Mouse (Mus musculus): ENCODE data around the gene 1700003E16Rik. TPM values are rescaled to one million over a fixed set of nuclear protein-coding genes. Genes with fewer than 3 reads are reported as not detected.

Gene 1700003E16Rik
- polyA plus RNA-seq, 1 experiment from 2014 or later: 2.1 TPM

DNA sequence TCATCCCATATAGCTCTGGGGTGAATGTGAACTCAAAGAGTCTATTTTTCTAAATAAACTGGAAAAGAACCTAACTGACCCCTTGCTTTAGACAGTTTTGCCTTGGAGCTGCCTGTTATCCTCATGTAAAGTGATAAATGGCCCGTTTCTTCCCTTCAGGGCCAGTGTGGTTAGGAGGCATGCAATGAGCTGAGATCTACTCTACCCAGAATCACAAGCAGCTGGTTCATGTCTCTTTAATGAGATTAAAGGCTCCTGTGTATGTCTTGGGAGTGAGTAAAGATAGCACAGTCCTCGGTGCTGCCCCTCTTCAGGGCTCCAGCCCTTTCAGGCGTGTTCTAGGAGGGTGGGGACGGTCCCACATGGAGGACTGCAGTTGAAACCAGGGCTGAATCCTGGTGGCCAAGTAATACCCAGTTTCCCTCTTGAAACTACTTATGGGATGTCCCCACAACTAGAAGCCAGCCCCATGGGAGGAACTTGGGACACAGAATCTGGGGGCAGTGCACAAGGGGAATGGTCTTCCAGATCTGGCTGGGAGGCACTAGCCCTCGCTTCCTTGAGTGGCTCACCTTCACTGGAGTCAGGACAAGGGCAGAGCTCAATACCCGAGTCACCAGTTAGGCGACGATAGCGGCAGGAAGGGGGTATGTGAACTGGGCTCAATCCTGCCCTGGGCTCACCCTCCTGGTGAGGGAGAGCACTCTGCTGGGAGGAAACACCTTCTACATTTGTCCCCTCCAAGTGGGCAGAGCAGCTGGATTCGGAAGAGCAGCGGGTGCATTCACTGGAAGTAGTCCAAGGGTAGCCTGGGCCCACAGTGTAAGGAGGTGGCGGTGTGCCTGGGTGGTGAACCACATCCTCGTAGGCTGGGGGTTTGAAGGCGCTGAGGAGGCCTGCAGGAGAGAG, 37.1 kb upstream of the 1700003E16Rik start:
- Histone ChIP-seq H3K27me3 (replicated peaks; ENCODE audit: low read depth, poor library complexity, severe bottlenecking) (no peaks in the 10 kb centered on the region), H3K27ac (replicated peaks) (peak overlapping the region; percentile 99), H3K9me3 (no peaks in the 10 kb centered on the region), H3K4me3 (peak overlapping the region; percentile 83; the same call in 1 of the 2 replicates), H3K4me1 (peaks cover 81% of the 10 kb centered on the region), H3K36me3 (replicated peaks) (peaks cover 41% of the 10 kb centered on the region)
- DNase-seq (ENCODE audit: low spot score): no peak
- 85% methylated on average over 14 of the region's 14 CpGs for WGBS

DNA sequence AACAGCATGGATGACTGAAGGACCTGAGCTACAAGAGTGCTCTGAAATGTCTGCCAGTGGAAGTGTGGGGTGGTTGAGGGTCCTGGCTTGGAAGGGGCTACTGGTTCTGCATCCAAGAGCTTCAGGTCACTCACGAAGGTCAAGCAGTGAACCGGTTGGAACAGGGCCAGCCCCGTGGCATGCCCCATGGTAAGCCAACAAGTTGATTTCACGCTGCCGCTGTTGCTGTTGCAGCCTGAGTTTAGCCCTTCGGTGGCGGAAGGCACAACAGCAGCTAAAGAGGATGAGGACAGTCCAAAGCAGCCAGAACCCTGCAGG, 36.5 kb upstream of the 1700003E16Rik start:
- Histone ChIP-seq H3K27me3 (replicated peaks; ENCODE audit: low read depth, poor library complexity, severe bottlenecking) (no peaks in the 10 kb centered on the region), H3K4me3 (peak overlapping the region; percentile 83), H3K27ac (replicated peaks) (peak overlapping the region; percentile 99), H3K9me3 (no peaks in the 10 kb centered on the region), H3K36me3 (replicated peaks) (peaks cover 41% of the 10 kb centered on the region), H3K4me1 (peaks cover 83% of the 10 kb centered on the region)
- DNase-seq (ENCODE audit: low spot score): peak; percentile 18
- 78% methylated on average over 7 of the region's 7 CpGs for WGBS

DNA sequence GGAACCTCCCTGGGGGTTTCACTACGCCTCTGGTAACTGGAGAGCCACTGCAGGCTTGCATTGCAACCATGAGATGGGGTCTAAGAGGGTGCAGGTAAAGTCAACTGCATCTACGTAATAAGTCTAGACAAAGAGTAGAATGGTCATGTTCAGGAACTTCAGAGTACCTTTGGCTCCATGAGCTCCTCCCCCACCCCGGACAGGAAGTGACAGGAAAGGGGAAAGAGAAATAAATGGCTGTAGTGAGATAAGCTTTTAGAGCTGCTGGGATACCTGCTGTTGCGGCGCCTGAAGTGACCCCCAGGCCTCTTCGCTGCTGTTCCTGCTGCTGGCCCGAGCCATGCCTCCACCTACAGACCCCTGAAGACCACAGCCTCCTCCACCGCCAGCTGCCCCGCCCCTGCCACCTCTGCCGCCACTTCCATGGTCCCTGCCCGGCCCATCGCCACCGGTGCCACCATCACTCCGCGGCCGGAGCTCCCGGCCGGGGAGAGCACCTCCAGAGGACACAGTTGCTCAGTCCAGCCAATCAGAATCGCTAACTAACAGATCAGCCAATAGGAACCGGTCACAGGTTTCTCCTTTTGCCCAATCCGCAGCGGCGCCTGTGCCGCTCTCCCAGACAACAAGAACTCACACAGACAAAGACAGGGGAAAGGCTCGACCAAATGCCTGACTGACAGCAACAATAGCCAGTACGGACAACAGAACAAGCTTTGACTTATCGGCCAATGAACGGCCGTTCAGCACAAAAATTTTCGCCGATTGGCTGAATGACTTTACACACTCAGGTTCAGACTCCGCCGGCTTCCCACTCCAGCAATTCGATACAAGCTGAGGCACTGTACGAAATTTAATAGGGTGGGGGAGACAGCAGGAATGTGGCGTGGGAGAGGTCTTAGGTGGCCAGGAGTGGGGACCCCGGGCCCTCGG, 35.0 kb upstream of the 1700003E16Rik start, which contains the start of gene Wbp1:
Wbp1 (minus strand) TSS at position 630 of the 933 bp plus-strand sequence.
- Histone ChIP-seq H3K9me3 (no peaks in the 10 kb centered on the region), H3K4me3 (peak within 1 kb of the TSS; percentile 83), H3K4me1 (peaks cover 81% of the 10 kb centered on the region), H3K27me3 (replicated peaks; ENCODE audit: low read depth, poor library complexity, severe bottlenecking) (no peaks in the 10 kb centered on the region), H3K36me3 (replicated peaks) (peaks cover 41% of the 10 kb centered on the region), H3K27ac (replicated peaks) (peak within 1 kb of the TSS; percentile 99)
- DNase-seq (ENCODE audit: low spot score): peak; percentile 96
- under 1% methylated on average over 38 of the region's 38 CpGs for WGBS

DNA sequence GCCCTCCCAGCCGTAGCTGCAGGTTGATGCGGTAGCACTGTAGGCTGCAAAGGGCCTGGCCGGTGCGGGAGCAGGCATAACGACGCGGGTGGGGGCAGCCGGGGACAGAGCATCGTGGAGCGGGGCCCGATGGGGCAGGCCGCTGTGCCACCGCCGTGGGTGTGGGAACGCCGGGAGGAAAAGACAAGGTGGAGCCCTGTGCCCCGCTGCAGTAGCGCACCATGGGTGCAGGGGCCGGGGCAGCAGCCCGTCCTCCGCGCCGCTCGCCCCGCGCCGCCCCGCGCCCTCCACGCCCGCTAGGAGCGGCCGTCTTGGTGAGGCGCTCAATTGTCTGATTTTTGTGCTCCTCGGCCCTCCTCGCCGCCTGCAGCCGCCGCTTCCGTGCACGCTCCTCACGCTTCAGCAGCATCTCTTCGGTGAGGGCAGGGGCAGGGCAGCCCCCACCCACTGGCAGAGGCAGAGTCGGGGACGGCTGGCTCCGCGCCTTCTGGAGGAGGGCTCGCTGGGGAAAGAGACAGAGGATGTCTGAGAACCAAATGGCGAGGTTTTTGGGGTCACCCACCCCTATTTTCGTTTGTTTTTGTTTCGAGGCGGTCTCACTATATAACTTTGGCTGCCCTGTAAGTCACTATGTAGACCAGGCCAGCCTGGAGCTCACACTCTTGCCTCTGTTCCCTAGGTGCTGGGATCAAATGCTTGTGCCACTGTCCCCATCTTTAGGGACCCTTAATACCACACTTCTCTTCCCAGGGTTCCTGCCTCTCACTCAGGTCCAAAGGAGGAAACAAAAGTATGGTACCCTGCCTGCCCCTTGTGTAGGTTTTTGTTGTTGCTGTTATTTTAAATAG, 34.1 kb upstream of the 1700003E16Rik start:
- no peaks in the 10 kb centered on the region for H3K27me3 ChIP-seq (replicated peaks; ENCODE audit: low read depth, poor library complexity, severe bottlenecking)
- WGBS: 2% methylated on average over 52 of the region's 52 CpGs
- peak overlapping the region; percentile 99 for H3K27ac ChIP-seq (replicated peaks)
- peaks cover 72% of the 10 kb centered on the region for H3K4me1 ChIP-seq
- no peaks in the 10 kb centered on the region for H3K9me3 ChIP-seq
- no peak for DNase-seq (ENCODE audit: low spot score)
- H3K36me3 ChIP-seq (replicated peaks): peaks cover 34% of the 10 kb centered on the region
- H3K4me3 ChIP-seq: peak overlapping the region; percentile 83

DNA sequence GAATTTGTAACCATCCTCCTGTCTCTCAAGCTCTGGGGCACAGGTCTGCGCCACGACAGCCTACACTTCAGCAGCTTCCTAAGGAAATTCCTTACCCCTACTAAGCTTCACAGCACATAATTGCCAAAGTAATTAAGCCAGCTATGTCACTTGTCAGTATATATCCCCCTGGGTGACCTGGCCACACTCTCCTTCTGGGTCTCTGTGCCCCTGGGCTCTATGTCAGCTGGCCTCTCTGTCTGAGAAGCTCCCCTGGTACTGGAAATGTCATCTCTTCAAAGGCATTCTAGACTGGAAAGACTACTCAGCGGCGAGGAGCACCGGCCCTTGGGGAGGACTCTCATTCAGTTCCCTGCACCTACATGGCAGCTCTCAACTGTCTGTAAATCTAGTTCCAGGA, 33.2 kb upstream of the 1700003E16Rik start:
- peak overlapping the region; percentile 83 for H3K4me3 ChIP-seq
- no peaks in the 10 kb centered on the region for H3K9me3 ChIP-seq
- peak overlapping the region; percentile 99; the same call in 1 of the 2 replicates for H3K27ac ChIP-seq (replicated peaks)
- H3K36me3 ChIP-seq (replicated peaks): peaks cover 26% of the 10 kb centered on the region
- no peaks in the 10 kb centered on the region for H3K27me3 ChIP-seq (replicated peaks; ENCODE audit: low read depth, poor library complexity, severe bottlenecking)
- no peak for DNase-seq (ENCODE audit: low spot score)
- H3K4me1 ChIP-seq: peaks cover 63% of the 10 kb centered on the region
- 79% methylated on average over 5 of the region's 5 CpGs for WGBS

DNA sequence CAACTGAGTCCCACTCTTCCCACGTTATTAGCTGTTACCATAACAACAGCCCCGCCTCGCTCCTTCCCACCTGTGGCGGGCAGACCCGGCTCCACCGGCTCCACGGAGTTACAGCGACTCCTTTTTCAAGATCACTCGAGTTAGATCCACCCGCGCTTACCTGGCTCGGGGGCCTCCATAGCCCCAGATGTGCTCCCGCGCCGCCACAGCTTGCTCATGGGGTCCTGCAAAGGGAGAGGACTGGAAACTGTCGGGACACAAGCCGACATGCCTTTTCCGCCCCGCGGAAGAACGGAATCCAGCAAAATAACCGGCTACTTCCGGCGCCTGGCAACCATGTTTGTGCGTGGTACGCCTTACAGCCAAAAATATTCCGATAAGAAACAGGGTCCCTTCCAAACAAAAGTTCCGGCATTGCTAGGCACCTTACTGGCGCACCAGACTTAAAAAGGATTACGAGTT, 31.3 kb upstream of the 1700003E16Rik start:
- no peaks in the 10 kb centered on the region for H3K27me3 ChIP-seq (replicated peaks; ENCODE audit: low read depth, poor library complexity, severe bottlenecking)
- WGBS: under 1% methylated on average over 30 of the region's 30 CpGs
- H3K27ac ChIP-seq (replicated peaks): peak overlapping the region; percentile 88
- H3K4me1 ChIP-seq: peaks cover 47% of the 10 kb centered on the region
- DNase-seq (ENCODE audit: low spot score): peak; percentile 93
- H3K36me3 ChIP-seq (replicated peaks): peaks cover 6% of the 10 kb centered on the region
- H3K9me3 ChIP-seq: no peaks in the 10 kb centered on the region
- H3K4me3 ChIP-seq: peak overlapping the region; percentile 83

DNA sequence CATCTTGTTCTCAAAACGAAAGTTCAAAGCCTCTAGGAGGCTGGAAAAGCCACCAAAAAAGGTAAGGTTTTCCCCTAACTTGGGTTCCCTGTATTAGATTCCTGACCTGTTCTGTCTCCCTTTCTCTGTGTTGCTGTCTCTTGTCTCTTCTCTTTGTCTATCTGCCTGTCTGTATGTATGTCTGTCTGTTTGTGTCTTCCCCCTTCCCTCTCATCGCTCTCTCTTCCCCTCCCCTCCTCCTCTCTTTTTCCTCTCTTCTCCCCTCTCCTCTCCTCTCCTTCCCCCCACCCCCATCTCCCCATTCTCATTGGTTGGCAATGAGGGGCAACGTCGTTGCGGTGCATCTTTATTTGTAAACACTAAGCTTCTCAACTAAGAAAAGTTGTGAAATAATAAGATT, 30.9 kb upstream of the 1700003E16Rik start, which contains the start of gene Ino80b:
Ino80b (minus strand) TSS at position 101 of the 400 bp plus-strand sequence.
- Histone ChIP-seq H3K27me3 (replicated peaks; ENCODE audit: low read depth, poor library complexity, severe bottlenecking) (no peaks in the 10 kb centered on the region), H3K27ac (replicated peaks) (peak within 1 kb of the TSS; percentile 88), H3K9me3 (no peaks in the 10 kb centered on the region), H3K4me3 (peak within 1 kb of the TSS; percentile 83), H3K4me1 (peaks cover 42% of the 10 kb centered on the region), H3K36me3 (replicated peaks) (0 out of 2 replicates have a peak, but pooled peaks cover 3% of the 10 kb centered on the region)
- WGBS: 28% methylated on average over 5 of the region's 5 CpGs
- no peak for DNase-seq (ENCODE audit: low spot score)

DNA sequence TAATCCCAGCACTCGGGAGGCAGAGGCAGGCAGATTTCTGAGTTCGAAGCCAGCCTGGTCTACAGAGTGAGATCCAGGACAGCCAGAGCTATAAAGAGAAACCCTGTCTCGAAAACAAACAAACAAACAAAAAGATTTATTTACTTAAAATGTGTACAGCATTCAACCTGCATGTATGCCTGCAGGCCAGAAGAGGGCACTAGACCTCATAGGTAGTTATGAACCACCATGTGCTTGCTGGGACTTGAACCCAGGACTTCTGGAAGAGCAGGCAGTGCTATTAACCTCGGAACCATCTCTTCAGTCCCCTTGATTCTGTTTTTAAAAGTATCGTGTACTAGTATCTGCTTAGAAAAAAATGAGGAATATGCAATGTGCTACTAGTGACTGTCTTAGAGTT, 28.8 kb upstream of the 1700003E16Rik start:
- DNase-seq (ENCODE audit: low spot score): no peak
- 0 out of 2 replicates have a peak, but pooled peaks cover 3% of the 10 kb centered on the region for H3K36me3 ChIP-seq (replicated peaks)
- WGBS: 96% methylated on average over 5 of the region's 5 CpGs

DNA sequence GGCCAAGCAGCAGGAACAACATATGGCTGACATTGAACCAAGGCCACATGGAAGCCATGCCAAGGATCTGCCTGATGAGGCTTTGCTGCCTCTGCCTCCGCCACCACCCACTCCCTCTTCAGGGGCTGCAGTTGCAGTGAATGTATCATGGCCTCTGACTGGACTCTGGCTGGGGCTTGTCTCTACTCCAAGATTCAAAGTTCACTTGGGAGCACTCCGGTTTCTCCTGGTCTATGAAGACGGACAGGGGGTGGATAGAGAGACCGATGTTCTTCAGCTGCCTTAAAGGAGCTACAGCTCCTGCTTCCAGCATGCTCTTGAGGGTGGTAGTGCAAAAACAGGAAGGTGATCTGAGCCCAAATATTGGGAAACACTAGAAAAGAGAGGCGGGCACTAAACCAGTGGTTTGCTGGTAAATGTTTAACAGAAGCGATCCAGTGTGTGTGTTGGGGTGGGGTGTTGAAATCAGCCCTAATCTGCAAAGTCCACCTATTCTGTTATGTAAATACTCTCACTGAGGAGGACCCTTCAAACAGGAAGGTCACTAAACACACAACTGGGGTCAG, 24.7 kb upstream of the 1700003E16Rik start:
- H3K4me3 ChIP-seq: no peak overlapping the region
- H3K27me3 ChIP-seq (replicated peaks; ENCODE audit: low read depth, poor library complexity, severe bottlenecking): peaks cover 14% of the 10 kb centered on the region
- H3K36me3 ChIP-seq (replicated peaks): no peaks in the 10 kb centered on the region; the same call in 1 of the 2 replicates
- no peak overlapping the region for H3K27ac ChIP-seq (replicated peaks)
- WGBS: 84% methylated on average over 6 of the region's 6 CpGs
- H3K9me3 ChIP-seq: no peaks in the 10 kb centered on the region
- H3K4me1 ChIP-seq: peaks cover 30% of the 10 kb centered on the region
- DNase-seq (ENCODE audit: low spot score): no peak

More for the DNA sequence above, 28.8 kb upstream of the 1700003E16Rik start:
- Histone ChIP-seq H3K27ac (replicated peaks) (no peak overlapping the region), H3K4me1 (peaks cover 29% of the 10 kb centered on the region), H3K27me3 (replicated peaks; ENCODE audit: low read depth, poor library complexity, severe bottlenecking) (no peaks in the 10 kb centered on the region), H3K9me3 (no peaks in the 10 kb centered on the region), H3K4me3 (no peak overlapping the region)

DNA sequence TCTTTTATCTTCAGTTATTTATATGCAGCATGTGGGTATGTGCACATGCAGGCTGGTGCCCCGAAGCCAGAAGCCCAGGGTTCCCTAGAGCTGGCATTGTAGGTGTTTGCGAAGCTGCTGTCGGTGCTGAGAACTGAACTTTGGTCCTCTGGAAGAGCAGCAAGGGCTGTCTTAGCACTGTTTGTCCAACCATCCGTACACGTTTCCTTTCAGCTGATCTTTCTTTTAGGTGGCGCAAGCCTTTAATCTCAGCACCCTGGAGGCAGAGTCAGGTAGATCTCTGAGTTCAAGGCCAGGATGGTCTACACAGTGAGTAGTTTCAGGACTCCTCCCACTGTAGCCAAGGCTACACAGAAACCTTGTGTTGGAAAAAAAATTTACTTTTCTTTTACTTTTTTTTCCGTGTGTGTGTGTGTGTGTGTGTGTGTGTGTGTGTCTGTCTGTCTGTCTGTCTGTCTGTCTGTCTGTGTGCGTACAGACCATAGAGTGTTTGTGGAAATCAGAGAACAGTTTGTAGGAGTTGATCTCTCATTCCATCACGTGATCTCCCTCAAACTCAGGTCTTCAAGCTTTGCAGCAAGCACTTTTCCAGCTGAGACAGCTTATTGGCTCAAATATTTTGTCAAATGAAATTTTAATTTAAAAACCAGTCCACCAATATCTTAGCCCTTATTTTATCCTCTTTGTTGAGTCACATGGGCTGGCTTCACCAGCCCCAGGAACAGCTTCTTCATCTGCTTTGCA, 23.9 kb upstream of the 1700003E16Rik start:
- H3K27ac ChIP-seq (replicated peaks): no peak overlapping the region
- 92% methylated on average over 9 of the region's 9 CpGs for WGBS
- H3K9me3 ChIP-seq: no peaks in the 10 kb centered on the region
- peaks cover 14% of the 10 kb centered on the region for H3K27me3 ChIP-seq (replicated peaks; ENCODE audit: low read depth, poor library complexity, severe bottlenecking)
- no peak for DNase-seq (ENCODE audit: low spot score)
- peaks cover 38% of the 10 kb centered on the region for H3K4me1 ChIP-seq
- no peak overlapping the region for H3K4me3 ChIP-seq
- no peaks in the 10 kb centered on the region; the same call in 1 of the 2 replicates for H3K36me3 ChIP-seq (replicated peaks)

DNA sequence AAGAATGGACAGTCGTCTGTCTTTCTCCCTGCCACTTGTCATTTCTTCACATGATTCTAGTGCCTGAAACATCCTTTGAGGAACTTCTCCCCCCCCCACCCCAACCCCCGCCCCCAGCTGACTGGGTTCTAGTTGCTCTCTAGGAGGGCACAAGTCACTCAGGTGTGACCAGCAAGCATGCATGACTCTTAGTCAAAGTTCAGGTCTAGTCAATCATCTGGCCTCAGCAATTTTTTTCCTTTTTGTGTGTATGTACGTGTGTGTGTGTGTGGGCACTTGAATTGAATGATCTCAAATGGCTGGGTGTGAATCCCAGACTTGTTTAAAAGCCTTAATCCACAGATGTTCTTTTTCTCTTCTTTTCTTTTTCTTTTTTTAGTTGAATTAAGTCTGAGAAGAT, 22.0 kb upstream of the 1700003E16Rik start:
- no peaks in the 10 kb centered on the region for H3K9me3 ChIP-seq
- H3K27ac ChIP-seq (replicated peaks): no peak overlapping the region
- peaks cover 57% of the 10 kb centered on the region for H3K4me1 ChIP-seq
- no peak for DNase-seq (ENCODE audit: low spot score)
- H3K27me3 ChIP-seq (replicated peaks; ENCODE audit: low read depth, poor library complexity, severe bottlenecking): peaks cover 14% of the 10 kb centered on the region
- no peak overlapping the region for H3K4me3 ChIP-seq
- 71% methylated on average over 3 of the region's 3 CpGs for WGBS
- H3K36me3 ChIP-seq (replicated peaks): no peaks in the 10 kb centered on the region; the same call in 1 of the 2 replicates

All from embryonic facial prominence, embryonic 10.5 days (tissue).